Mouse (Mus musculus) liver, postnatal 0 days (tissue): ENCODE measurements at regions not wholly inside any gene's neighbourhood (a gene's known extent, or its start where the extent isn't known, plus 50 kb on each side); places are given as distances from the start of the nearest gene placed in this dataset.

Experiments
- ATAC-seq: fragments of 200-750 bp; cut with Nextera tagmentation; 2 replicates; pipeline ENCODE4 v1.8.0; 2017; ENCODE audit warnings: mild to moderate bottlenecking, moderate library complexity
- DNase-seq: peaks from one replicate; pipeline ENCODE4 v3.0.0-alpha.2; 2016
- H3K27ac ChIP-seq: fragments of 300-500 bp; sonication (generic); 2 replicates; pipeline ENCODE4 v1.5.1; 2014; ENCODE audit warnings: antibody characterized with exemption, moderate library complexity, mild to moderate bottlenecking, low read depth
- H3K27me3 ChIP-seq: fragments of 300-500 bp; sonication (generic); 2 replicates; pipeline ENCODE4 v1.6.1; 2014; ENCODE audit warnings: low read length, control low read depth, mixed read lengths; ENCODE audit not compliant: insufficient read depth
- H3K36me3 ChIP-seq: fragments of 300-500 bp; sonication (generic); replicated peaks from 2 replicates; pipeline ENCODE4 v1.6.1; 2014; ENCODE audit warnings: mild to moderate bottlenecking, control low read depth, low read length, moderate library complexity, mixed read lengths; ENCODE audit not compliant: insufficient read depth
- H3K4me1 ChIP-seq: fragments of 300-500 bp; sonication (generic); 2 replicates; pipeline ENCODE4 v1.6.1; 2014; ENCODE audit warnings: antibody characterized with exemption, mild to moderate bottlenecking, control low read depth; ENCODE audit not compliant: insufficient read depth
- H3K4me2 ChIP-seq: fragments of 300-500 bp; sonication (generic); 2 replicates; pipeline ENCODE4 v1.6.1; 2014; ENCODE audit warnings: low read depth, mild to moderate bottlenecking, low read length, moderate library complexity, mixed read lengths
- H3K4me3 ChIP-seq: fragments of 300-500 bp; sonication (generic); 2 replicates; pipeline ENCODE4 v1.5.1; 2014; ENCODE audit warnings: low read depth, low read length
- H3K9ac ChIP-seq: fragments of 300-500 bp; sonication (generic); replicated peaks from 2 replicates; pipeline ENCODE4 v1.6.1; 2014; ENCODE audit warnings: mild to moderate bottlenecking, moderate library complexity
- H3K9me3 ChIP-seq: fragments of 300-500 bp; sonication (generic); 2 replicates; pipeline ENCODE4 v1.6.1; 2016; ENCODE audit warnings: mild to moderate bottlenecking, control low read depth, low read length, mixed read lengths
- CTCF ChIP-seq: sonication (generic); IDR thresholded peaks from 2 replicates; pipeline ENCODE4 v1.5.1; 2016; ENCODE audit warnings: antibody characterized with exemption, low read depth
- EP300 ChIP-seq: IDR thresholded peaks from 2 replicates; pipeline ENCODE4 v1.6.1; 2016; ENCODE audit warnings: antibody characterized with exemption, low read depth, mild to moderate bottlenecking
- WGBS: fragments of 180-500 bp; shearing (Covaris S2); extraction: QIAGEN DNeasy Blood & Tissue Kit; methylation state at CpG from one replicate; pipeline ENCODE4 v1.1.7; 2014; ENCODE audit not compliant: insufficient replicate concordance; 5-methylcytosine and 5-hydroxymethylcytosine counted together

DNA sequence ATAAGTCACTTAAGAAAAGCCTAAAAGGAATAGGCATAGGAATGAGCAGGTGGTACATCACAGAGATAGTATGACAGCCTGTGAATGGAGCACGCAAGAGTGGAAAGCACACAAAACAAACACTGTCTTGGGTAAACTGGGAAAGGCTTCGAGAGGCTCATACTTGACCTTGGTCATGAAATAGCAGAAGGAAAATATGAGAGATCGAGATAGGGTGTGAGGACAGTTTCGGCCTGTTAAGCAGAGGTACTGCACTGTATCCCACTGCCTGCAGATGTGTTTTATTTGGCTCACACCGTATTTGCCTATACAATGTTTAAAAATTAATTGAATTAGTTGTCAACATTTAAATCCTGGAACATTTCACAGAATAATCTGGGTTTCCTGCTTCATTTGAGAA lies 596.2 kb upstream of the Slit2 start:
- no peak overlapping the region for H3K27ac ChIP-seq
- H3K9ac ChIP-seq: no peak overlapping the region
- 73% methylated on average over 5 of the region's 5 CpGs for WGBS
- H3K4me2 ChIP-seq: no peak overlapping the region
- TF ChIP-seq EP300 (no peak), CTCF (no peak)
- no peak for ATAC-seq
- no peaks in the 10 kb centered on the region for H3K27me3 ChIP-seq
- H3K4me1 ChIP-seq: no peaks in the 10 kb centered on the region
- H3K4me3 ChIP-seq: no peak overlapping the region
- DNase-seq: no peak
- H3K9me3 ChIP-seq: no peaks in the 10 kb centered on the region
- no peaks in the 10 kb centered on the region for H3K36me3 ChIP-seq

GRCm38 (mm10) chr5:47390735-47391134 lies 592.2 kb upstream of the Slit2 start:
- Histone ChIP-seq H3K27me3 (no peaks in the 10 kb centered on the region), H3K9me3 (no peaks in the 10 kb centered on the region), H3K9ac (no peak overlapping the region), H3K4me1 (no peaks in the 10 kb centered on the region), H3K4me3 (no peak overlapping the region), H3K4me2 (no peak overlapping the region), H3K27ac (no peak overlapping the region), H3K36me3 (no peaks in the 10 kb centered on the region)
- DNase-seq: no peak
- WGBS: 66% methylated on average over 2 of the region's 2 CpGs
- ATAC-seq: no peak
- TF ChIP-seq EP300 (no peak), CTCF (no peak)

DNA sequence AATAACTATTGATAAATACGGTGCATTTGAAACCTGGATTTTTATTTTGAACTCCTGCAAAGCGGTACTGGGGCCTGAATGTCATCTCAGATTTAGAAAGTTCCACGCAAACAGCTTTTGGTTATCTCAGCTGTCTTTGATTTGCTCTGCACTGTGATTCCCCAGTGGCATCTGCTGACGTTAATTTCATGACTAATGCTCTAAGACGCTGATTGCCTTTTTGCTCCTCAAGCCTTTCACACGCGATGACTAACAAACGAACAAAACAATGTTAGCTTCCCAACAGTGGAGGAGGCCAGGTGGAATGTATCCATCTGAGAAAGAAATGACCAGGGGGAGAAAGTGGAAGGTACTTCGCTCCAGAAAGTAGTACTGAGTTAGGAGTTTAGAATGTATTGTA lies 586.1 kb upstream of the Slit2 start:
- Histone ChIP-seq H3K36me3 (no peaks in the 10 kb centered on the region), H3K9me3 (no peaks in the 10 kb centered on the region), H3K27me3 (no peaks in the 10 kb centered on the region), H3K27ac (no peak overlapping the region), H3K4me2 (no peak overlapping the region), H3K9ac (no peak overlapping the region), H3K4me3 (no peak overlapping the region), H3K4me1 (no peaks in the 10 kb centered on the region)
- DNase-seq (no peak), ATAC-seq (no peak)
- WGBS: 81% methylated on average over 9 of the region's 9 CpGs
- no peak for TF ChIP-seq EP300
- TF ChIP-seq CTCF: no peak

DNA sequence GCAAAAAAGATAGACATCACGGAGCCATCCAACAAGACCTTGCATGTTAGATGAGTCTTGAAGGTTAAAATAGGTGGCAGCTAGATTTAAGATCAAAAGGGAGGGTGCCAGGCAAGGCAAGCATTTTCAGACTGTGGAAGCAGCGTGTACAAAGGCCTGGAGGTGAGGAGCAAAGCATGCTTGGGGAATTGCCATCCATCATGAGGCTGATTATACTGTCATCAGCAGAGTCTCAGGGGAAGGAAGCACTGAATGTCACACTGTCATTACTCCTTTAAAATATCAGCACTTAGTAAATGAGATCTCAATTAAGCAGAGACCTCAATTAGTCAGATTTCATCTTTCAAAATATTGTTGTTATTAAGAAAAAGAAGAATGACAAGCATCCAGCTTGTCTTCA lies 561.0 kb upstream of the Slit2 start:
- no peaks in the 10 kb centered on the region for H3K27me3 ChIP-seq
- H3K4me2 ChIP-seq: no peak overlapping the region
- TF ChIP-seq CTCF (no peak), EP300 (no peak)
- no peak overlapping the region for H3K4me3 ChIP-seq
- no peak overlapping the region for H3K27ac ChIP-seq
- no peak for ATAC-seq
- no peaks in the 10 kb centered on the region for H3K36me3 ChIP-seq
- no peak overlapping the region for H3K9ac ChIP-seq
- H3K9me3 ChIP-seq: no peaks in the 10 kb centered on the region
- no peak for DNase-seq
- no peaks in the 10 kb centered on the region for H3K4me1 ChIP-seq
- WGBS: 56% methylated on average over 2 of the region's 2 CpGs

GRCm38 (mm10) chr5:47426040-47426439 lies 556.9 kb upstream of the Slit2 start:
- Histone ChIP-seq H3K27ac (no peak overlapping the region), H3K4me2 (no peak overlapping the region), H3K36me3 (no peaks in the 10 kb centered on the region), H3K9ac (no peak overlapping the region), H3K4me3 (no peak overlapping the region), H3K27me3 (no peaks in the 10 kb centered on the region), H3K9me3 (no peaks in the 10 kb centered on the region), H3K4me1 (no peaks in the 10 kb centered on the region; the same call in 1 of the 2 replicates)
- WGBS: 85% methylated on average over 4 of the region's 4 CpGs
- TF ChIP-seq CTCF: no peak
- no peak for TF ChIP-seq EP300
- no peak for DNase-seq
- no peak for ATAC-seq

- Histone ChIP-seq H3K9me3 (no peaks in the 10 kb centered on the region), H3K4me2 (no peak overlapping the region), H3K36me3 (no peaks in the 10 kb centered on the region), H3K4me1 (no peaks in the 10 kb centered on the region; the same call in 1 of the 2 replicates), H3K27ac (no peak overlapping the region), H3K27me3 (no peaks in the 10 kb centered on the region), H3K4me3 (no peak overlapping the region), H3K9ac (no peak overlapping the region)
- no peak for DNase-seq
- TF ChIP-seq EP300 (no peak), CTCF (no peak)
- no peak for ATAC-seq
- WGBS: 73% methylated on average over 6 of the region's 6 CpGs
Measured at GRCm38 (mm10) chr5:47426467-47426866, 556.5 kb upstream of the Slit2 start.
